Mouse (Mus musculus) cerebellum, adult 2 months (tissue): ENCODE results near the gene Ssc4d. TPM values are rescaled to one million over a fixed set of nuclear protein-coding genes. Genes with fewer than 3 reads are reported as not detected.

Source experiments
- DNase-seq, 2 experiments: peaks; one replicate each; pipeline ENCODE4 v3.0.0; 2021
- H3K27ac ChIP-seq: fragments of 200-500 bp; 2 replicates; pipeline ENCODE4 v1.5.1; 2012; ENCODE audit warnings: low read length, control low read depth, inconsistent platforms; ENCODE audit not compliant: insufficient read depth
- H3K27me3 ChIP-seq: fragments of 200-500 bp; 2 replicates; pipeline ENCODE4 v1.6.1; 2012; ENCODE audit warnings: inconsistent platforms, mild to moderate bottlenecking, low read length, moderate library complexity; ENCODE audit not compliant: control insufficient read depth, insufficient read depth
- H3K4me1 ChIP-seq: fragments of 200-500 bp; 2 replicates; pipeline ENCODE4 v1.6.1; 2011; ENCODE audit warnings: low read length; ENCODE audit not compliant: control insufficient read depth, insufficient read depth
- H3K4me3 ChIP-seq: fragments of 200-500 bp; replicated peaks from 2 replicates; pipeline ENCODE3; 2011; ENCODE audit warnings: mild to moderate bottlenecking, low read depth, low read length, control low read depth; ENCODE audit not compliant: insufficient read depth
- CTCF ChIP-seq: fragments of 200-500 bp; IDR thresholded peaks from 2 replicates; pipeline ENCODE4 v1.5.1; 2011; ENCODE audit warnings: low read depth, mild to moderate bottlenecking, control low read depth, low read length, moderate library complexity, borderline replicate concordance; ENCODE audit not compliant: insufficient read depth
- POLR2A ChIP-seq: fragments of 200-500 bp; IDR thresholded peaks from 2 replicates; pipeline ENCODE4 v1.6.1; 2011; ENCODE audit warnings: low read length, control low read depth, borderline replicate concordance; ENCODE audit not compliant: insufficient read depth
- WGBS: fragments of 180-500 bp; shearing (Covaris S2); methylation state at CpG from one replicate; pipeline ENCODE4 v1.1.7; 2018; 5-methylcytosine and 5-hydroxymethylcytosine counted together
- polyA plus RNA-seq: library from polyadenylated mRNA; depleted of rRNA; stranded (reverse); fragments of >200 nt; gene quantifications from 2 replicates; pipeline ENCODE4 v1.2.3, GENCODE M21; 2012

Gene Ssc4d
- polyA plus RNA-seq, 1 experiment, result 3.3 TPM

GRCm38 (mm10) chr5:135970247-135970646, 4.1 kb downstream of the Ssc4d start:
- Histone ChIP-seq H3K27me3 (no peaks in the 10 kb centered on the region), H3K4me3 (no peak overlapping the region), H3K4me1 (peaks cover 4% of the 10 kb centered on the region; the same call in 1 of the 2 replicates), H3K27ac (no peak overlapping the region)
- no peak for DNase-seq
- 58% methylated on average over 6 of the region's 6 CpGs for WGBS
- TF ChIP-seq CTCF, result no peak
- no peak for TF ChIP-seq POLR2A

- Histone ChIP-seq H3K27me3 (no peaks in the 10 kb centered on the region), H3K4me3 (no peak overlapping the region), H3K4me1 (peaks cover 4% of the 10 kb centered on the region; the same call in 1 of the 2 replicates), H3K27ac (no peak overlapping the region)
- TF ChIP-seq POLR2A (no peak), CTCF (0 out of 2 replicates have a peak, but pooled peaks have one; percentile 26)
- peak in 1 of 2 experiments; percentile 53 for DNase-seq
- WGBS, result 62% methylated on average over 1 of the region's 1 CpGs
Observed at GRCm38 (mm10) chr5:135968781-135969180, 5.5 kb downstream of the Ssc4d start.

- H3K27ac ChIP-seq, result no peak overlapping the region
- no peak overlapping the region for H3K4me3 ChIP-seq
- TF ChIP-seq CTCF (peak; percentile 32; the same call in 1 of the 2 replicates), POLR2A (no peak)
- 64% methylated on average over 9 of the region's 9 CpGs for WGBS
- H3K4me1 ChIP-seq, result peaks cover 4% of the 10 kb centered on the region; the same call in 1 of the 2 replicates
- DNase-seq, result no peak
- H3K27me3 ChIP-seq, result no peaks in the 10 kb centered on the region
Observed at GRCm38 (mm10) chr5:135966866-135967265, 7.5 kb downstream of the Ssc4d start.

- DNase-seq, result peak; percentile 47 to 50
- Histone ChIP-seq H3K4me3 (peak overlapping the region; percentile 30), H3K27me3 (no peaks in the 10 kb centered on the region), H3K4me1 (peaks cover 4% of the 10 kb centered on the region; the same call in 1 of the 2 replicates), H3K27ac (no peak overlapping the region)
- 11% methylated on average over 24 of the region's 24 CpGs for WGBS
- TF ChIP-seq POLR2A (no peak), CTCF (peak; percentile 26; the same call in 1 of the 2 replicates)
Observed at GRCm38 (mm10) chr5:135965501-135965930, 8.8 kb downstream of the Ssc4d start.

GRCm38 (mm10) chr5:135963280-135963627, 11.1 kb downstream of the Ssc4d start:
- Histone ChIP-seq H3K4me3 (peak overlapping the region; percentile 76), H3K27me3 (no peaks in the 10 kb centered on the region), H3K4me1 (peaks cover 4% of the 10 kb centered on the region; the same call in 1 of the 2 replicates), H3K27ac (peak overlapping the region; percentile 89)
- TF ChIP-seq POLR2A (no peak), CTCF (no peak)
- DNase-seq, result no peak
- WGBS, result 6% methylated on average over 6 of the region's 6 CpGs

- under 1% methylated on average over 64 of the region's 64 CpGs for WGBS
- TF ChIP-seq CTCF (no peak), POLR2A (peak; percentile 96)
- peak overlapping the region; percentile 89 for H3K27ac ChIP-seq
Observed at GRCm38 (mm10) chr5:135962492-135963279, 11.6 kb downstream of the Ssc4d start.

GRCm38 (mm10) chr5:135962125-135962491, 12.2 kb downstream of the Ssc4d start:
- peaks cover 4% of the 10 kb centered on the region; the same call in 1 of the 2 replicates for H3K4me1 ChIP-seq
- TF ChIP-seq CTCF (no peak), POLR2A (no peak)
- DNase-seq, result no peak
- H3K27ac ChIP-seq, result peak overlapping the region; percentile 83
- no peaks in the 10 kb centered on the region for H3K27me3 ChIP-seq
- under 1% methylated on average over 11 of the region's 11 CpGs for WGBS
- H3K4me3 ChIP-seq, result peak overlapping the region; percentile 76

More at GRCm38 (mm10) chr5:135962492-135963279, 11.6 kb downstream of the Ssc4d start:
- peak; percentile 98 for DNase-seq
- peak overlapping the region; percentile 76 for H3K4me3 ChIP-seq
- H3K4me1 ChIP-seq, result peaks cover 4% of the 10 kb centered on the region; the same call in 1 of the 2 replicates
- H3K27me3 ChIP-seq, result no peaks in the 10 kb centered on the region

- no peak for TF ChIP-seq POLR2A
- TF ChIP-seq CTCF, result no peak
- H3K27ac ChIP-seq, result no peak overlapping the region
- H3K27me3 ChIP-seq, result no peaks in the 10 kb centered on the region
- 94% methylated on average over 15 of the region's 15 CpGs for WGBS
- H3K4me1 ChIP-seq, result peaks cover 4% of the 10 kb centered on the region; the same call in 1 of the 2 replicates
- peak in 1 of 2 experiments; percentile 29 for DNase-seq
- H3K4me3 ChIP-seq, result no peak overlapping the region
Observed at GRCm38 (mm10) chr5:135960909-135961635, 13.3 kb downstream of the Ssc4d start.
